Mouse (Mus musculus): ENCODE measurements around the gene Stub1.
"Not testable (repeated sequence)": the region's sequence is repeated elsewhere in the genome, so short reads cannot be mapped to it uniquely, and the experiment has no call there.

Gene Stub1

DNA sequence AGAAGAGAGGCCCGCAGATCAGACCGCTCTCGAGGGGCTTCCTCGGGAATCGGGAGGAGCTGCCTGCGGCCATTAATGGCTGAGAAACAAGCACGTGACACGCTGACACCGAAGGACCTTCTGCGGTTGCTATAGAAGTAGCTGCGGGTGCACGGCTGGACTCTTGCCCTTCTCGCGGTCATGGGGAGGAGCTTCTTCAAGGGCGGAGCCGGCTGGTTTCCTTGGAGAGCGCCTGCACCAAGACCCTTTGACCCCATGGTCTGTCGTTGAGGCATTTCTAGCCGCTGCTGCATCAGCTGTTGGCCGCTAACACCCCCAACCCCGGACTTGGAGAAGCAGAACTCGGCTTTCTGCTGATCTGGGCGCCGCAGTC is at the start of gene Stub1:
Gene Stub1, minus strand, starts transcription at position 114 of the 373 bp plus-strand sequence.
- DNase-seq (ENCODE audit: low read depth, low spot score): peak; percentile 93

DNA sequence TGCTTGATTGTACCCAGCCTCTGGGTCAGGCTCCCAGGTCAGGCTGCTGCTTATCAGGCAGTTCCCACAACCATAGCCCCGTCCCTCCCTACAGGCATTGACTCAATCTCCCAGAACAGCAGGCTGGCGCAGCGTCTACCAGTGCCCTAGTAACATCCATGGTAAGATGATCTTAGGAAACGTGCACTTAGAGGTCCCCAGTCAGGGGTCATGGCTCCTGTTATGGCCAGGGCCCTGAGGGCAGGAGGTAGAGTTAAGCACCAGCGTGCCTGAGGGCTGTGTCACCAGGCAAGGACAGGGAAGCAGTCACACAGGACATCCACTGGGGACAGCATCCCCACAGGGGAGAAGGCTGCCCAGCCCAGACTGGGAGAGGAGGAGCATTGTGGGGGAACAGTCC is 49.1 kb upstream of the Stub1 start:
- DNase-seq (ENCODE audit: low read depth, low spot score): no peak

DNA sequence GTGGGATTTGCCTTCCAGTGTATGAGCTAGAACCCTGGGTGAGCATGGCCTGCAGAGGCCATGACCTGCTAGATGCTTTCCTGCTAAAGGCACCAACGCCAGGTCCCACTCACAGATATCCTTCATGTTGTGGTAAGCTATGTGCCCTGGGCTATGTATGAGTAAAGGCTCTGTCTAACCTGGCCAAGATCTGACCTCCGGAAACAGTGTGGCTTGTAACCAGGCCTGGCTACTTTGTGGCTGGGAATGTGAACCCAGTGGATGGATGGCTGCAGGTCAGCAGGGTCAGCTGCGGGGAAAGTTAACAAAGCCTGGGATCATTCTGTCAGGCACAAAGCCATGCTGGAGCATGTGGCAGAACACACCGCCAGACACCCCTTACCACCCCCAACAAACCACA is 48.5 kb upstream of the Stub1 start:
- DNase-seq (ENCODE audit: low read depth, low spot score): no peak

DNA sequence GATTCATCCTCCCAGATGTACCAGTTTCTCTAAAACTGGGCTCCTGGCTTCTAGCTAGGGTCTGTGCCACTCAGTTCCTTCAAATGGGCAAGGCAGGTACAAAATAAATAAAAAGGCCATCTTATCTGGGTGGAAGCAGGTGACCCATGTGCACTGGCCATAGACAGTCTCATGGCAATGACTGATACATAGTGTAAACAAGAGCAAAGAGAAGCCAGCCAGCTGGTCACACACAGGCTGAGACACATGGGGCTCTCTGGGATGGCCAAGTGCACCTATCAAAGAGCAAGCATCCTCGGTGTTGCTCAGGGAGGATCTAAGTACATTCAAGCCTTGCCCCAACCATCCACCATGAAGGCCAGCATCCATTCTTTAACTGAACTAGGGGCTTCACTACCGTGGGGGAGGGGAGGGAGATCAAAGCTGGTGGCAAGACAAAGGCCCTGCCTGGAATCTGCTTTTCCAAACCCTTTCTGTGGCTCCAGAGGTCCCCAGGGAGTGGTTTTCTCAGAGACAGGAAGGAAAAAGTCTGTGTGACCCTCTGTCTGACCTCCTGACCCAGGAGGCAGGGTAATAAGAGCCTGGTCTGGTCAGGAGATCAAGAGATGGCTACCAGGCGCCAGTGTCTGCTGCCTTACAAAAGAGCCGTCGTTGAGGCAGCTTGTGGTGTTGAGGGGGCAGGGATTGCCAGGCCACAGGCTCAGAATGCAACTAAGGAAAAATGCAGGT is 47.9 kb upstream of the Stub1 start:
- DNase-seq (ENCODE audit: low read depth, low spot score): peak; percentile 78

DNA sequence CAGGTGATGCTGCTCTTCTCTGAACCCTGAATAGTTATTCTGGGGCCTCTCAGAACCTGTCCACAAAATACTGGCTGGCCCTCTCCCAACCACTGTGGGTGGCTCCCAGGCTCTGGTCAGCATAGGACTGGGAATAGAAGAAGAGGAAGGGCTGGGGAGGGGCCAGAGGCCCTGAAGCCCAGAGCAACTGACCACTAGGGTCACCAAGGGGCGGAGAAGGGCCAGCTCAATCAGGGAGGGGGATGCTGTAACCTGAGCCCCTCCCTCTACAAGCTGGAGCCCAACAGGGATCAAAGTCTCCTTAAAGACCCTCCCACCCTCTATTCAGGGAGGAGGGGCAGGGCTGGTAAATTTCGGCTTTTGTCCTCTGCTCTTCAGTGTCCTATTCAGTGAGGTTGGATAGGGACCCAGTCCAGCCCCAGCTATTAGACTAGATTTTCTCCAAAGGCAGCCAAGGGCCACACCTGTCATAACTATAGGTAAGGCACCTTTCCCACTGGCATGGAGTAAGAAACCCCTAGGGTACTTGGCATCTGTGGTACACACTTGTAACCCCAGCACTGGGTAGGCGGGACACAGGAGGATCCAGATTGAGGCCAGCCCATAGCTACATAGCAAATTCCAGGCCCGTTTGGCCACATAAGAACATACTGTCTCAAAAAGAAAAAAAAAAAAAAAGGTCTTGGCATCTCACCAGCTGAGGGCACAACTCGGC is 47.1 kb upstream of the Stub1 start, which contains the start of gene Wfikkn1:
Gene Wfikkn1, minus strand, starts transcription at position 663 of the 715 bp plus-strand sequence.
- DNase-seq (ENCODE audit: low read depth, low spot score): no peak

DNA sequence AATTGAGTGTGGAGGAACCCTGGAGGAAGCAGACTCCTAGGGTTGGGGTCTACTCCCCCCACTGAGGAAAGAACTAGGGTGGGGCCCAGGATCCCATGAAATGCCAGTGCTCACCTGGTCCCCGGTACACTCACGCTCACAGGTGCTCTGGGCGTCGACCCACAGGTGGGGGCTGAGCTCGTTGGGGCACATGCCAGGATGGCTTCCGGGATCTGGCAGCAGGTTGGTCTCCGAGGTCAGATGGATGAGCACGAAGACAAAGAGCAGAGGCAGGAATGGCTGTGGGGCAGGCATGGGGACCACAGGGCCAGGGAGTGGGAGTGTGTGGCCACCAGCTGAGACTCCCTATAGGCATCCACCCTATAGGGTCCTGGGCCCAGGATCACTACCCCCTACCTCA is 46.5 kb upstream of the Stub1 start:
- DNase-seq (ENCODE audit: low read depth, low spot score): no peak

DNA sequence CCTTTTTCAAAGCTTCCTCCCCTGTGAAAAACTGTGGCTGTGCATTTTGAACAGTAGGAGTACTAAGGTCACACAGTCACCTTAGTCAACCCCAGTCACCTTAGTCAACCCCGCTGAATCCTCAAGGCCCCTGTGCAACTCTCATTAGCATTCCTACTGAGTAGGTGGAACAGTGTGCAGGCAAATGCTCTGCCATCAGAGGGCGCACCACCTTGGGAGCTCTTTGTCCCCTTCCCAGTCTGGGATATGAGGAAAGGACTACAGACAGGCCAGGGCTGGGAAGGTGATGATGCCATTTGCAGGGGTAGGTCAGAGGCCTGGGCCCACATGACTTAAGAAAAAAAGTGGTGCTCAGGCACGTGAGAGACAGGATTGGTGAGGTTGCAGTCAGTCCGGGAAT is 46.1 kb upstream of the Stub1 start:
- peak; percentile 85 for DNase-seq (ENCODE audit: low read depth, low spot score)

DNA sequence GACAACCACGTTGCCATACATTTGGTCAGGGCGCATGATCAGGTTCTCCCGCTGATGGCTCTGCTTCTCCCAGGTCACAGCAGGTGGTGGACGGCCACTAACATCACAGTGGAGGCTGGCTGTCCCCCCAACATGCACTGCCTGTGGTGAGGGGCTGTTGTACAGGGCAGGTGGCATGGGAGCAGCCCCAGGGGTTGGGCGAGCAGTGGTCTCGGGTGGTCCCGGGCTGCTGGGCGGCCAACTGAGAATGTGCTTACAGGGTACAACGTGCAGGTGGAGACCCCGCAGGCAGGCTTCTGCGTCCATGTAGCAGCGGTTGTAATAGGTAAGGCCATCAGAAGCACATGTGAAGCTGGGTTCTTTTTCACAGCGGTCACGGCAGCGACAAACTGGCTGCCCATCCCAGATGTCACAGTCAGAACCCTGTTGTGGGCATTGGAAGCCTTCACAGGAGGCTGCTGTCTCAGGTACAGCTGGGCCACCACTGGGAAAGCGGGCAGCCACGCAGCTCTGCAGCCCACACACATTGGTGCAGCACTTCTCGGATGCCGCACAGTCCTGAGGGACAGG is 45.5 kb upstream of the Stub1 start:
- DNase-seq (ENCODE audit: low read depth, low spot score): no peak

DNA sequence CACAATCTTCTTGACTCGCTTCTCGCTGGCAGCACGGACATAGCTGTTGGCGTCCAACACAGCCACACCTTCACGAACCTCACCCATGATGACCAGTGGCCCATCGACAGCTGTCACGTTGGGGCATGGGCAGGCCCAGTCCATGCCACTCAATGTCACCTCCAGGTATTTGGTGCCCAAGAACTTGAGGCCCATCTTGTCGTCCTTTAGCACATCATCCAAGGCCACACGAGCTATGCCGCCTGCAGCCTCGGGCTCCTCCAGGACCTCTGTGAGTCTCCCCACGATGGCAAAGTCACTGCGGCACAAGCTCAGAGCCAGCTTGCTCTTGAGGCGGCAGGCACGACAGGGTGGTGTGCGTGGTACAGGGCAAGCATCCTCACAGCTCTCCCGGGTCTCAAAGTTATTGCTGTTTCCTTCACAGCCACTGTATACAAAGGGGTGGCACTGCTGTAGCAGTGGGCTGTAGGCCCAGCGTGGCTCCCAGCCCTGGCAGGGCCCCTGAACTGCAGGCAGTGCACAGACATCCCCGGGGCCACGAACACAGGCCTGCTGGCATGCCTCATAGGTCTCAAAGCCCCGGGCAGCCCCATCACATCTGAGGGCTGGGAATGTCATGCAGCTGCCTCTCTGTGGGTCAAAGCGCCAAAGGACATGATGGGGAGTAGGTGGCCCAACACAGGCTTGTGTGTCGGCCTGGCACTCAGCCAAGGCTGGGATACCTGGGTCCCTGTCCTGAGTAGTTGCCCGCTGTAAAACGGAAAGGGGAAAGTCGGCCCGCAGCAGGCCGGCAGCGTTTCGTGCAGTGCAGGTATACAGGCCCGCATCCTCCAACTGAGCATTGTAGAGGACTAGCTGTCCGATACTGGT is 44.8 kb upstream of the Stub1 start:
- DNase-seq (ENCODE audit: low read depth, low spot score): no peak

DNA sequence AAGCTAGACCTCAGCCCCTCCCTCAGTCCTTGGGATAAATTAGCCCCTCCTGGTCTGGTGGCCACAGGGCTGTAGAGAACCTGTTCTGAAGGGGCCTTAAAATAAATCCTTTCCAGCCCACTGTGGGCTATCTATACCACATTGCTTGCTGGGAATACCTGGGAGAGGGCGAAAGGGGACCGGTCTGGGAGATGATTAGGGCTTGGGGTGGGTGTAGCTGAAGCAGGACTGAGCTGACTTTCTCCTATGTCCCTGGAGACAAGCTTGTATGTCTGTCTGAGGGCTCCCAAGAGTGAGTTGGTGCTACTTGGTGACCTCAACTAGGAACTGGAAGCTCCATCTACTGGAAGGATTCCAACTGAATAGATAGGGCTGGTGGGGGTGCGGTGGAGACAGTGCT is 43.8 kb upstream of the Stub1 start:
- no peak for DNase-seq (ENCODE audit: low read depth, low spot score)

DNA sequence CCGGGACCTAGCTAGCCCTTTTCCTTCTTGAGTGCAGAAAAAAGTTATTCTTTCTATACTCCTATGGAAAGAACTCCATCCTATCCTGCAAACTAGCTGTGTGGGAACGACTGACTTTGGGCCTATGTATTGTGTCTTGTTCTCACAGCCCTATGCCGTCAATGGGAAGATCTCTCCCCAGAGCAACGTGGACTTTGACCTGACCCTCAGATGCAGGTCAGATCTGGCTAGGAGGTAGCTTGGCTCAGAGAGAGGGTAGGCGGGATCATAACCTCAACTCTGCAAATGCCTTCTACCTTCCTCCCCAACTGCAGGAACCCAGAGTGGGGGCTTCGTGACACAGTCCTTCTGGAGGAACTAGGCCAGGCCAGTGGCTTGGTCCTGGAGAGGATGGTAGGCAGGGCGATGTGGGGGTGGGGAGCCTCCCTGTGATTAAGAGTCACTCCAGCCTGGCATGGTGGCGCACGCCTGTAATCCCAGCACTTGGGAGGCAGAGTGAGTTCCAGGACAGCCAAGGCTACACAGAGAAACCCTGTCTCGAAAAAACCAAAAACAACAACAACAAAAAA is 43.2 kb upstream of the Stub1 start:
- DNase-seq (ENCODE audit: low read depth, low spot score): no peak

DNA sequence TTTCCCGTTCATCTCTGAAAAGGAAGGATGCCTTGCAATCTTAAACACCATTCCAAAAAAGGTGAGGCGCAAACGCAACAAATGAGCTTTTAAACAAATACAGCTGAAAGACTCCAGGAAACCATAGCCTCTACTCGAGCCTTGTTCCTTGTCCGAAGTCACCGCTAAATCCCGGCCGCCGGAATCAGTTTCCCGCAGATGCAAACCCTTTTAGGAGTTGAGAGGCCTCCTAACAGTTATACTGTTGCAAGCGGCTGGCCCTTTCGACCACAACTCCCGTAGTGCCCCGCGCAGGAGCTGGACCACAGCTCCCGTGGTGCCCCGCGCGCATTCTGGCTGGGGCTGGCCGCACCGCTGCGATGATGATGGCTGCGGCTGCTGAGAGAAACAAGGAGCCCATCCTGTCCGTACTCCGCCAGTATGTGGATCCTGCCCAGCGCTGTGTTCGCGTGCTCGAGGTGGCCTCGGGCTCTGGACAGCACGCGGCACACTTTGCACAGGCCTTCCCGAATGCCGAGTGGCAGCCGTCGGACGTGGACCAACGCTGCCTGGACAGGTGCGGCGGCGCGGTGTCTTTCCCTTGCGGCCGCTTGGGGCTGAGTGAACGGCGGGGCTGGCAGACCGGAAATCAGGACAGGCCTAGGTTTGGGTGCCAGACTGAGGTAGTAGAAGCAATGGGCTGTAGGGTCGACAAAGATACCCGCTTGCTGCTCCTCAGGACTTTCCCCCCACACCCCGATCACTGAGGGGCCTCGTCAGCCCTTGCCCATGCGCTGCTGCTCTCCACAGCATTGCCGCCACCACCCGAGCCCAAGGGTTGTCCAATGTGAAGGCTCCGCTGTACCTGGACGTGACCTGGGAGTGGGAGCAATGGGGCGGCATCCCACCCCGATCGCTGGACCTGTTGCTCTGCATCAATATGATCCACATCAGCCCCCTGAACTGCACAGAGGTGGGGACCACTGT is 42.2 kb upstream of the Stub1 start:
- DNase-seq (ENCODE audit: low read depth, low spot score): no peak

DNA sequence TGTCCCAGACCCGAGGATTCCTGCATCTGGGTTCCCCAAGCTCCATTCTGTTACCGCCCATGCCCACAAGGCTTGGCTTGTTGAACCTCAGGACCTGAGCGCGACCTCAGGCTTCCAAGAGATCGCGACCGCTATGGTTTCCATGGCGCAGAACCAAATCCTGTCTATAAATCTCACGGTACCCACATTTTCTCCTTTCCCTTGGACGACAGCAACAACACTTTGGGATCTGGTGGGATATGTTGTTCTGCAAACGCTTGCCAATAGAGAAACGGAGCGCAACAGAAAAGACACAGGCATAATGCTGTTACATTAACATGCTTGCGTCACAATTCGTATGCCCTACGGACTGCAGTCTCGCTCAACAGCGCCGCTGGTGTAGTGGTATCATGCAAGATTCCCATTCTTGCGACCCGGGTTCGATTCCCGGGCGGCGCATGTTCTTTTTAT is 41.5 kb upstream of the Stub1 start, which contains the start of gene Mettl26:
Gene Mettl26, plus strand, starts transcription at position 354 of the 450 bp plus-strand sequence.
- peak; percentile 89 for DNase-seq (ENCODE audit: low read depth, low spot score)

DNA sequence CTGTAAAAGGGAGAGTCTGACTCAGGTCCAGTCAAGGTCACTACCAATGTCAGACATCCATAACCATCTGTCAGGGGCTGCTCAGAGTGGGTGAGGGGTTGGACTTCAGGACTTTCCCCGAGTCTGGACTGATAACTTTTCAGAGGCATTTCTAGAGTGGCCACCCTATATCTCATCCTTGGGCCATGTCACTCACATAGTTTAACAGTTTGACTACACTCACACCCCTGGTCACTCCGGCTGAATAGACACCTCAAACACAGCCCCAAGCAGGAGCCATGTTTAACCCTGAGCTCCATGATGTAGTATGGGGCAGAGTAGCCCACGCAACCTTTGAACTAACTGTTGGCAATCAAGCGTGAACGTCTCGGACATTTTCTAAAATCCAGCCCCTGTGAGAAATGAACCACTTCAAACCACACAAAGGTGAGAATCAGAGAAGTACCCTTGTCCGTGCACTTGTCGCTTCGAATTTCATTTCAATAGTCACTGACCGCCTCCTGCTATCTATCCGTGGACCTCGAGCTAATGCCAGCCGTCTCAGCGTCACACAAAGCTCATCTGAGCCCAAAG is 41.0 kb upstream of the Stub1 start:
- DNase-seq (ENCODE audit: low read depth, low spot score): no peak

DNA sequence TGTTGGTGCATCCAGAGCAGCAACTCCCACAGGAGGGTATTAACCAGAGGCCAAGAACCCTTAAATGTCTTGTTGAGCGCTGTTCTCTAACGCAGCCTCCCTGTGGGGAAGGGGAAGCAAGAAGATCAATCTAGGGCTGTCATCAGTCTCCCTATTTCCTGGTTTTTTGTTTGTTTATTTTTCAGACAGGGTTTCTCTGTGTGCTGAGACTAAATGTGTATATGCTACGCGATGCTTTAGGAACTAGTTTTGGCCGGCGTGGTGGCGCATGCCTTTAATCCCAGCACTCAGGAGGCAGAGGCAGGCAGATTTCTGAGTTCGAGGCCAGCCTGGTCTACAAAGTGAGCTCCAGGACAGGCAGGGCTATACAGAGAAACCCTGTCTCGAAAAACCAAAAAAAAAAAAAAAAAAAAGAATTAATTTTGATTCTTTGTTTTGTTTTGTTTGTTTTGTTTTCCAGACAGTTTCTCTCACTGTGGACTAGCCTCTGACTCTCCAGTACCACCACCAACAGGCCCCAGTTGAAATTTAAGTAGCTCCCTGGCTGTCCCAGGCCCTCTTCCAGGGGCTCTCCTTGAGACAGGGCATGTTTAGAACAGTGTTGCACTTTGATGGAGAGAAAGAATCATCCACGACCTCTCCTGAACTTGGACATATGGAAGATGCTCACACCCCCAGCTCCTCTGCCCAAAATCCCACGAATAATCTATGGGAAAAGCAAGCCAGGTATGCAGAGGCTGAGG is 40.4 kb upstream of the Stub1 start:
- no peak for DNase-seq (ENCODE audit: low read depth, low spot score)

DNA sequence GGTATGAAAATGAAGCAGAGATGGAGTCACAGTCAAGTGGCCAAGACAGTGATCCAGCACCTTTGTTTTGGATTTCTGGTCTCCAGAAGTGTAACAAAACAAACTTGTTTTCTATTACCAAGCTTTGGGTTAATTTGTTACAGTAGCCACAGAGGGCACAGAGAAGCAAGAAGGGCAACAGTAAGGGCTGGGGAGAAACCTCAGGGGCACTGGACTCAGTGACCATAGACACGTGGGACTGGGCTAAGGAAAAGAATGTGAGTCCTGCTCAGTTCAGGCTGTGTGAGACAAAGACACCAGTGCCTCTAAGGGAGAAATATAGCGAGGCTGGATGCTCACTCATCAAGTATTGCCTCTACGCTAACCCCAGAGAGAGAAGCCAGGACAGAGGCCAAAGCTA is 39.5 kb upstream of the Stub1 start:
- DNase-seq (ENCODE audit: low read depth, low spot score): no peak

DNA sequence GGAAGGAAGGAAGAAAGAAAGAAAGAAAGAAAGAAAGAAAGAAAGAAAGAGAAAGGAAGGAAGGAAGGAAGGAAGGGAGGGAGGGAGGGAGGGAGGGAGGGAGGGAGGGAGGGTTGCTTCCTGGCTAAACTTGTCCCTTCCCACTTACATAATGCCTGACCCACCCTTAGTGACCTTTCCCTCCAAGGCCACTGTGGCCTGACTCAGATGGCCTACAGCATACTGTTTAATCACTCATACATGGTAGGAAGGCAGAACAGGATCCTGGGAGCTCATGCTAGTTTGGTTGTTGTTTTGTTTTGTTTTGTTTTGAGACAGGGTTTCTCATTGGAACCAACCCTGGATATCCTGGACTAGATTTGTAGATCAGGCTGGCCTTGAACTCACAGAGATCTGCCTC is 38.4 kb upstream of the Stub1 start:
- DNase-seq (ENCODE audit: low read depth, low spot score): not testable (repeated sequence)

DNA sequence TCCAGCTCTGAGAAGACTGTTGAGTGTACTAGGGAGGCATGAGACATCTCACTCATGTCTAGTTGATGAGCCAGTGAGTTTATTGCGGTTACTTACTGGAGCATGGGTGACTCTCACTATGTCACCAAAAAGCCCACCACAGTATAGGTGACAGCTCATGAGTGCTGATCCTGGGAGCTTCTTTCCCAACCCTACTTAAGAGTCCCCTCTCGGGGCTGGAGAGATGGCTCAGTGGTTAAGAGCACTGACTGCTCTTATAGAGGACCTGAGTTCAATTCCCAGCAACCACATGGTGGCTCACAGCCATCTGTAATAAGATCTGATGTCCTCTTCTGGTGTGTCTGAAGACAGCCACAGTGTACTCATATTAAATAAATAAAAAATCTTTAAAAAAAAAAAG is 36.8 kb upstream of the Stub1 start:
- DNase-seq (ENCODE audit: low read depth, low spot score): no peak

DNA sequence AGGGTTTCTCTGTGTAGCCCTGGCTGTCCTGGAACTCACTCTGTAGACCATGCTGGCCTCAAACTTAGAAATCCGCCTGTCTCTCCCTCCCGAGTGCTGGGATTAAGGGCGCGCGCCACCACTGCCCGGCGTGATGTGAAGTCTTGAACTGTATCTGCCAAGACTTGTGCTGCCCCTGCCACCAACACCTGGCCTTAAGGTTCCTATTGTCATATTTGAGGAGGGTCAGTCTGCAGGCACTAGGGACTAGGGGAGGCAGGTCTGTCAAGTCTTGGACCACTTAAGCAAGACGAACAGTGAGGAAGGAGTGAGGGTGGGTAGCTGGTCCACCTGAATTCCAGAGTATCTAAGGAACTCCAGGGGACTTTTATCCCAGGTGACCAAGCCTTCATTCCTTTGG is 36.3 kb upstream of the Stub1 start:
- DNase-seq (ENCODE audit: low read depth, low spot score): no peak

Measured in R1 (cell line).